Mouse (Mus musculus): ENCODE measurements at regions not wholly inside any gene's neighbourhood (a gene's known extent, or its start where the extent isn't known, plus 50 kb on each side); places are given as distances from the start of the nearest gene placed in this dataset.

DNA sequence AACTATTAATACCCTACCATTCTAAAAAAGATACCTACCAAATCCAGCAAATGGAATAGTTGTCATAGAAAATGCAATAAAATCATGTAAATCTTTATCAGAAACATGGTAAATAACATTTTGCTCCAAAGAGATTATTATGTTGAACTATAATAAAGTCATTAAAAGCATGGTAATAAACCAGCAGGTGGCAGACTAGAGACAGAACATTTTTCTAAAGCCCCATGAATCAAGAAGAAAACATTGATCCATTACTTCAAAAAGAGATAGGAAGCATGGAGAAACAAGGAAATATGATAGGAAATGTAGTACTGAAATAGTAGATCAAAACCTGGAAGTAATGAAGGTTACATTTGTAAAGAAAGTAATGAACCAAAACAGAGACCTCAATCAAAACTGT lies 819.7 kb downstream of the Kcna4 start:
- Histone ChIP-seq H3K36me3 (ENCODE audit: control insufficient read depth, insufficient read depth, low read length, poor library complexity, severe bottlenecking) (no peaks in the 10 kb centered on the region), H3K9ac (ENCODE audit: insufficient read depth, low read depth, low read length, poor library complexity, severe bottlenecking) (no peak overlapping the region), H3K4me3 (ENCODE audit: insufficient read depth in 1 of 2, low read depth in 1 of 2, low read length in 2 of 2, poor library complexity in 1 of 2, severe bottlenecking in 1 of 2) (no peak overlapping the region), H3K4me1 (ENCODE audit: control insufficient read depth in 2 of 2, insufficient read depth in 2 of 2, low read length in 2 of 2, poor library complexity in 1 of 2) (no peaks in the 10 kb centered on the region), H3K27ac (ENCODE audit: insufficient read depth, low read depth, low read length, poor library complexity, severe bottlenecking) (no peak overlapping the region), H3K9me3 (ENCODE audit: control insufficient read depth, insufficient read depth, low read depth, low read length) (no peaks in the 10 kb centered on the region)
- TF ChIP-seq CHD2 (IDR thresholded peaks at IDR 0.05; ENCODE audit: low read depth, low read length) (no peak), ZC3H11A (IDR thresholded peaks at IDR 0.05; ENCODE audit: borderline replicate concordance, low read depth, low read length) (no peak), MAFK (IDR thresholded peaks at IDR 0.05; ENCODE audit: insufficient read depth, low read depth, low read length) (no peak), HCFC1 (IDR thresholded peaks at IDR 0.05; ENCODE audit: borderline replicate concordance, insufficient read depth, low read length) (no peak), ZNF384 (IDR thresholded peaks at IDR 0.05; ENCODE audit: low read depth, low read length) (no peak)
- DNase-seq (ENCODE audit: low read depth, low spot score), result no peak
- in situ Hi-C loops (cut with MboI; ENCODE audit: low sequenced_read_pairs in 2 of 2, unreplicated experiment in 2 of 2), result no loop called here

DNA sequence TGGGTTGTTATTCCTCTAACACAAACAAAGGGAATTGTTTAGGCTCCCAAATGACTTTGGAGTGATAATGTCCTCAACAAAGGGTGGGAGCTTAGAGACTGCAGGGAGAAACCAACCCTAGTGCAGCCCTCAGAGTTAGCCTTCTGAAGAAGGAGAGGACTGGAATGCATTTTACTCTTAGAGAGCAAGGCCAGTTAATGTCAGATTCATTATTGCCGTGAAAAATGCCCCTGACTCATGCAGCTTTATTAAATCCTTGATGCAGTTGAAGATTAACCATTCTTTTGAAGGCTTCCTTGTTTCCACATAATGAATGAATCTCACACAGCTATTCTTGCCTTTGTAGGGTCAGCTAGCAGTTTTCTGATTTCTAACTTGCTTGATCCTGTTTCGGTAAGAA lies 855.3 kb downstream of the Kcna4 start:
- Histone ChIP-seq H3K9me3 (ENCODE audit: control insufficient read depth, insufficient read depth, low read depth, low read length) (no peaks in the 10 kb centered on the region), H3K4me3 (ENCODE audit: insufficient read depth in 1 of 2, low read depth in 1 of 2, low read length in 2 of 2, poor library complexity in 1 of 2, severe bottlenecking in 1 of 2) (no peak overlapping the region), H3K36me3 (ENCODE audit: control insufficient read depth, insufficient read depth, low read length, poor library complexity, severe bottlenecking) (no peaks in the 10 kb centered on the region), H3K27ac (ENCODE audit: insufficient read depth, low read depth, low read length, poor library complexity, severe bottlenecking) (no peak overlapping the region), H3K9ac (ENCODE audit: insufficient read depth, low read depth, low read length, poor library complexity, severe bottlenecking) (no peak overlapping the region), H3K4me1 (ENCODE audit: control insufficient read depth in 2 of 2, insufficient read depth in 2 of 2, low read length in 2 of 2, poor library complexity in 1 of 2) (no peaks in the 10 kb centered on the region)
- DNase-seq (ENCODE audit: low read depth, low spot score), result no peak
- TF ChIP-seq MAFK (IDR thresholded peaks at IDR 0.05; ENCODE audit: insufficient read depth, low read depth, low read length), result no peak
- TF ChIP-seq ZC3H11A (IDR thresholded peaks at IDR 0.05; ENCODE audit: borderline replicate concordance, low read depth, low read length), result no peak
- no peak for TF ChIP-seq CHD2 (IDR thresholded peaks at IDR 0.05; ENCODE audit: low read depth, low read length)
- TF ChIP-seq ZNF384 (IDR thresholded peaks at IDR 0.05; ENCODE audit: low read depth, low read length), result no peak
- in situ Hi-C loops (cut with MboI; ENCODE audit: low sequenced_read_pairs in 2 of 2, unreplicated experiment in 2 of 2), result no loop called here

DNA sequence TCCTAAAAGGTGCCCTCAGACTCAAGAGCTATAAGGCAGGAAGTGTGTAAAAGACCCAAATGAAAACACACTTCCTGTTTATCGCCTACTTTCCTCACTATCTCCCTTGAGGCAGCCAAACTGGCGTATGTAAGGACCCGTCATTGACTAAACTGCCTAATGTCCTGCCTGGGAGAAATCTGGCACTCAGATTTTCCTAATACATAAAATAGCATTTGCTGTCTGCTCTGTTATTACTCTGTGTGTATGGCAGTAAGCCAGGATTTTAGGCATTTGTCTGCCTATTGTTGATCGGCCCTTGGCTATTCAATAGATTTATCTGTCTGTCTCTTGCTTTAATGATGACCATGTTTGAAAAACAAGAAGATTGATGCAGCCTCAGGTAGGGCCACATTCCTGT lies 857.8 kb downstream of the Kcna4 start:
- no peak for DNase-seq (ENCODE audit: low read depth, low spot score)
- in situ Hi-C loops (cut with MboI; ENCODE audit: low sequenced_read_pairs in 2 of 2, unreplicated experiment in 2 of 2), result no loop called here
- H3K9ac ChIP-seq (ENCODE audit: insufficient read depth, low read depth, low read length, poor library complexity, severe bottlenecking), result no peak overlapping the region
- H3K4me1 ChIP-seq (ENCODE audit: control insufficient read depth in 2 of 2, insufficient read depth in 2 of 2, low read length in 2 of 2, poor library complexity in 1 of 2), result no peaks in the 10 kb centered on the region
- no peaks in the 10 kb centered on the region for H3K36me3 ChIP-seq (ENCODE audit: control insufficient read depth, insufficient read depth, low read length, poor library complexity, severe bottlenecking)
- H3K27ac ChIP-seq (ENCODE audit: insufficient read depth, low read depth, low read length, poor library complexity, severe bottlenecking), result no peak overlapping the region
- no peak for TF ChIP-seq ZC3H11A (IDR thresholded peaks at IDR 0.05; ENCODE audit: borderline replicate concordance, low read depth, low read length)
- no peak for TF ChIP-seq CHD2 (IDR thresholded peaks at IDR 0.05; ENCODE audit: low read depth, low read length)
- H3K4me3 ChIP-seq (ENCODE audit: insufficient read depth in 1 of 2, low read depth in 1 of 2, low read length in 2 of 2, poor library complexity in 1 of 2, severe bottlenecking in 1 of 2), result no peak overlapping the region
- no peaks in the 10 kb centered on the region for H3K9me3 ChIP-seq (ENCODE audit: control insufficient read depth, insufficient read depth, low read depth, low read length)

DNA sequence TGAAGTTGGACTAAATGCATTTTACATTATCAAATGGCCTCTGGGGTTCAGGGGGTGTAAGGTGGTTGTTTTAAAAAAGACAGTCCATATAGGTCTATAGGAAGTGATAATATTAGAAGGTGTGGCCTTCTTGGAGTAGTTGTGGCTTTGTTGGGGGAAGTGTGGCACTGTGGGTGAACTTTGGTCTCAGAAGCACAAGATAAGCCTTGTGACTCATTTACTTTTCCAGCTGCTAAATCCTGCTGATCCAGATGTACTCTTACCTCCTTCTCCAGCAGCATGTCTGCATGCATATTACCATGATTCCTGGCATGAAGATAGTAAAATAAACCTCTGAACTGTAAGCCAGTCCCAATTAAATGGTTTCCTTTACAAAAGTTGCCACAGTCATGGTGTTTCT lies 865.8 kb downstream of the Kcna4 start:
- no peak overlapping the region for H3K27ac ChIP-seq (ENCODE audit: insufficient read depth, low read depth, low read length, poor library complexity, severe bottlenecking)
- no peak for TF ChIP-seq HCFC1 (IDR thresholded peaks at IDR 0.05; ENCODE audit: borderline replicate concordance, insufficient read depth, low read length)
- no peak for TF ChIP-seq ZNF384 (IDR thresholded peaks at IDR 0.05; ENCODE audit: low read depth, low read length)
- TF ChIP-seq CHD2 (IDR thresholded peaks at IDR 0.05; ENCODE audit: low read depth, low read length), result no peak
- no peak for TF ChIP-seq MAFK (IDR thresholded peaks at IDR 0.05; ENCODE audit: insufficient read depth, low read depth, low read length)
- TF ChIP-seq ZC3H11A (IDR thresholded peaks at IDR 0.05; ENCODE audit: borderline replicate concordance, low read depth, low read length), result no peak
- in situ Hi-C loops (cut with MboI; ENCODE audit: low sequenced_read_pairs in 2 of 2, unreplicated experiment in 2 of 2), result no loop called here
- H3K36me3 ChIP-seq (ENCODE audit: control insufficient read depth, insufficient read depth, low read length, poor library complexity, severe bottlenecking), result no peaks in the 10 kb centered on the region
- no peaks in the 10 kb centered on the region for H3K9me3 ChIP-seq (ENCODE audit: control insufficient read depth, insufficient read depth, low read depth, low read length)
- no peak for DNase-seq (ENCODE audit: low read depth, low spot score)
- no peak overlapping the region for H3K4me3 ChIP-seq (ENCODE audit: insufficient read depth in 1 of 2, low read depth in 1 of 2, low read length in 2 of 2, poor library complexity in 1 of 2, severe bottlenecking in 1 of 2)
- no peaks in the 10 kb centered on the region for H3K4me1 ChIP-seq (ENCODE audit: control insufficient read depth in 2 of 2, insufficient read depth in 2 of 2, low read length in 2 of 2, poor library complexity in 1 of 2)
- no peak overlapping the region for H3K9ac ChIP-seq (ENCODE audit: insufficient read depth, low read depth, low read length, poor library complexity, severe bottlenecking)

DNA sequence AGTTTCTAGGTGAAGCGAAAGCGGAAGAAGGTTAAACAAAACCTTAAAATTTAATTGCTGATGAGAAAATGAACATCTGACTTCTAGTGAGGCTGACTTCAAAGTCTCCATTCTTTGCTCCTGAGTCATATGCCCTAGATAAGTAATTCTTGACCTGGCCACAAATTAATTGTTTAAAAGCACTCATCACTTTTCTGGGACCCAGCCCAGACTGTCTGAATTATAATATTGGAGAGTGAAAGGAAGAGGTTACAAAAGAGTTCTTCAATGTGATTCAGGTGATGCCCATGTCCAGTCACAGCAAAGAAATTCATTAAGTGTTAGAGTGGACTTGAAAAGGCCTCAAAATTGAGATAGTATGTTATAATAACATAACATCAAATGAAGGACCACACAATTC lies 867.3 kb downstream of the Kcna4 start:
- no peak for DNase-seq (ENCODE audit: low read depth, low spot score)
- TF ChIP-seq CHD2 (IDR thresholded peaks at IDR 0.05; ENCODE audit: low read depth, low read length) (no peak), ZC3H11A (IDR thresholded peaks at IDR 0.05; ENCODE audit: borderline replicate concordance, low read depth, low read length) (no peak), MAFK (IDR thresholded peaks at IDR 0.05; ENCODE audit: insufficient read depth, low read depth, low read length) (no peak), HCFC1 (IDR thresholded peaks at IDR 0.05; ENCODE audit: borderline replicate concordance, insufficient read depth, low read length) (no peak), ZNF384 (IDR thresholded peaks at IDR 0.05; ENCODE audit: low read depth, low read length) (no peak)
- H3K36me3 ChIP-seq (ENCODE audit: control insufficient read depth, insufficient read depth, low read length, poor library complexity, severe bottlenecking), result no peaks in the 10 kb centered on the region
- no peak overlapping the region for H3K27ac ChIP-seq (ENCODE audit: insufficient read depth, low read depth, low read length, poor library complexity, severe bottlenecking)
- no peaks in the 10 kb centered on the region for H3K4me1 ChIP-seq (ENCODE audit: control insufficient read depth in 2 of 2, insufficient read depth in 2 of 2, low read length in 2 of 2, poor library complexity in 1 of 2)
- H3K4me3 ChIP-seq (ENCODE audit: insufficient read depth in 1 of 2, low read depth in 1 of 2, low read length in 2 of 2, poor library complexity in 1 of 2, severe bottlenecking in 1 of 2), result no peak overlapping the region
- H3K9me3 ChIP-seq (ENCODE audit: control insufficient read depth, insufficient read depth, low read depth, low read length), result no peaks in the 10 kb centered on the region
- in situ Hi-C loops (cut with MboI; ENCODE audit: low sequenced_read_pairs in 2 of 2, unreplicated experiment in 2 of 2), result no loop called here
- no peak overlapping the region for H3K9ac ChIP-seq (ENCODE audit: insufficient read depth, low read depth, low read length, poor library complexity, severe bottlenecking)

Measured in ES-E14 (cell line).